ENCODE assay signal across 15 mouse cellular contexts in genomic region chr12:84541391-84541958, GRCm38 (mm10). TPM values are rescaled to one million over a fixed set of nuclear protein-coding genes. Genes with fewer than 3 reads are reported as not detected.
"Had no signal": no experiment of that assay in that cellular context is flagged by ENCODE, and none has a peak within 500 bp of the region (broad histone marks: within the 10 kb centered on the region; RNA-seq: fewer than 3 reads in every experiment).

No protein-coding gene starts in this region.

- H3K4me1 ChIP-seq: liver, embryonic 15.5 days had no signal

- H3K27me3 ChIP-seq: liver, embryonic 15.5 days had no signal

- H3K9me3 ChIP-seq: liver, embryonic 15.5 days; midbrain, embryonic 13.5 days had no signal

- H3K4me2 ChIP-seq: liver, embryonic 11.5 days; liver, embryonic 15.5 days; midbrain, embryonic 13.5 days had no signal

- DNase-seq: kidney, postnatal 10 days; kidney, postnatal 4 days; left cerebral cortex, postnatal 4 days; lung, adult 2 months; lung, postnatal 36 days; right cerebral cortex, adult 18-20 months; thymus, adult 18-20 months; thymus, postnatal 14 days had no signal

- ATAC-seq: lung, postnatal 0 days; midbrain, embryonic 13.5 days had no signal

- H3K36me3 ChIP-seq: liver, embryonic 15.5 days; midbrain, embryonic 13.5 days had no signal

- H3K27ac ChIP-seq: layer of hippocampus, adult 2 months; liver, embryonic 15.5 days; midbrain, embryonic 13.5 days had no signal

- H3K9ac ChIP-seq: liver, embryonic 15.5 days; midbrain, embryonic 13.5 days had no signal

- H3K4me3 ChIP-seq: layer of hippocampus, adult 2 months; liver, embryonic 15.5 days; midbrain, embryonic 13.5 days had no signal

RNA-seq across cellular contexts. Expression of gene Vsx2, which starts 28.1 kb away (rescaled TPM):
- polyA plus RNA-seq: kidney, embryonic 14.5 days; liver, embryonic 11.5 days; liver, embryonic 15.5 days; lung, adult 2 months; lung, postnatal 0 days; stomach, embryonic 14.5 days had no signal
